Mouse (Mus musculus) E14TG2a.4 (cell line): ENCODE results near the gene Ankrd33.

Experiments used
- CTCF ChIP-seq: conservative IDR thresholded peaks from 2 replicates; pipeline ENCODE4 v1.5.1; 2014; ENCODE audit warnings: low read length
- NANOG ChIP-seq: IDR thresholded peaks from 2 replicates; pipeline ENCODE4 v1.6.1; 2014; ENCODE audit warnings: borderline replicate concordance, low read length, mixed read lengths
- POU5F1 ChIP-seq: IDR thresholded peaks from 2 replicates; pipeline ENCODE4 v1.6.1; 2014; ENCODE audit warnings: low read length, borderline replicate concordance

DNA sequence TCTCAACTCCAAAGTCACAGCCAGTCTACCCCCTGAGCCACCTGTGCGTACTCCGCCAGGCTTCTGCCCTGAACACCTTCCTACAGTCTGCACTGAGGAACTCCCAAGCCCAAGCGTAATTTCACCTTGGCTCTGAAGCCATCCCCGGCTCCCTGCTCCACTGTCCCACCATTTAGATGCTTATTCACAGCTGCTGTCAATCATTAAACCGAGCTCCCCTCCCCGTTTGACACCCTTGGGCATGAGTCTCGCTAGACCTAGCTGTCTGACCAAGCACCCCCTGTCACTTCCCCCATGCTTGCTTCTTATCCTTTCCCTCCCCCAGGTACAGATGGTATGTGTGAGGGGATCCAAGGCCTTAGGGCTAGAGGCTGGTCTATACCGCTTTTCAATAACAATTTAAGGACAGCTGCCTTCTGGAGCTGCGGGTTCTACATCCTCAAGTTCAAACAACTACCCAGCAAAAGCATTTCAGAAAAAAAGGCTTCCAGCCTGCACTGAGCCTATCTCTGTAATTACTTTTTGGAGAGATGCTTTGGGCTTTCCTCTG is 45.8 kb upstream of the Ankrd33 start:
- TF ChIP-seq CTCF (no peak), NANOG (no peak), POU5F1 (no peak)
